Mouse (Mus musculus) heart, embryonic 11.5 days (tissue): ENCODE results near the gene Gm37240. TPM values are rescaled to one million over a fixed set of nuclear protein-coding genes. Genes with fewer than 3 reads are reported as not detected.

Experiments
- ATAC-seq: fragments of 200-750 bp; cut with Nextera tagmentation; replicated peaks from 2 replicates; pipeline ENCODE4 v1.8.0; 2017; ENCODE audit warnings: moderate library complexity; ENCODE audit not compliant: insufficient number of reproducible peaks, low FRiP score, low TSS enrichment
- H3K27ac ChIP-seq: fragments of 300-500 bp; sonication (generic); 2 replicates; pipeline ENCODE4 v1.5.1; 2014; ENCODE audit warnings: mild to moderate bottlenecking, low read depth, low read length
- H3K27me3 ChIP-seq: fragments of 300-500 bp; sonication (generic); 2 replicates; pipeline ENCODE4 v1.6.1; 2014; ENCODE audit warnings: mild to moderate bottlenecking, low read length, mixed read lengths; ENCODE audit not compliant: control insufficient read depth, insufficient read depth
- H3K36me3 ChIP-seq: fragments of 300-500 bp; sonication (generic); 2 replicates; pipeline ENCODE4 v1.6.1; 2014; ENCODE audit warnings: mild to moderate bottlenecking, low read length, moderate library complexity, mixed read lengths; ENCODE audit not compliant: control insufficient read depth, insufficient read depth
- H3K4me1 ChIP-seq: fragments of 300-500 bp; sonication (generic); 2 replicates; pipeline ENCODE4 v1.6.1; 2014; ENCODE audit warnings: low read length; ENCODE audit not compliant: control insufficient read depth, insufficient read depth
- H3K4me2 ChIP-seq: fragments of 300-500 bp; sonication (generic); 2 replicates; pipeline ENCODE4 v1.6.1; 2014; ENCODE audit warnings: mild to moderate bottlenecking, moderate library complexity
- H3K4me3 ChIP-seq: fragments of 300-500 bp; sonication (generic); 2 replicates; pipeline ENCODE4 v1.5.1; 2014; ENCODE audit warnings: low read depth, low read length
- H3K9ac ChIP-seq: fragments of 300-500 bp; sonication (generic); 2 replicates; pipeline ENCODE4 v1.6.1; 2014; ENCODE audit warnings: mild to moderate bottlenecking, low read depth, low read length, moderate library complexity
- H3K9me3 ChIP-seq: fragments of 300-500 bp; sonication (generic); replicated peaks from 2 replicates; pipeline ENCODE4 v1.6.1; 2016; ENCODE audit warnings: low read length; ENCODE audit not compliant: control insufficient read depth
- WGBS: fragments of 180-500 bp; shearing (Covaris S2); extraction: QIAGEN DNeasy Blood & Tissue Kit; methylation state at CpG from one replicate; pipeline ENCODE4 v1.1.7; 2014; ENCODE audit not compliant: insufficient replicate concordance; 5-methylcytosine and 5-hydroxymethylcytosine counted together
- polyA plus RNA-seq: library from polyadenylated mRNA; unstranded; fragments of >200 nt; fragmentation: Nextera tagmentation; extraction: Ambion mirVana; gene quantifications from 2 replicates; pipeline ENCODE4 v1.2.1, GENCODE M21; 2014

Gene Gm37240
- polyA plus RNA-seq, 1 experiment from 2014 or later, result 4.5 TPM

DNA sequence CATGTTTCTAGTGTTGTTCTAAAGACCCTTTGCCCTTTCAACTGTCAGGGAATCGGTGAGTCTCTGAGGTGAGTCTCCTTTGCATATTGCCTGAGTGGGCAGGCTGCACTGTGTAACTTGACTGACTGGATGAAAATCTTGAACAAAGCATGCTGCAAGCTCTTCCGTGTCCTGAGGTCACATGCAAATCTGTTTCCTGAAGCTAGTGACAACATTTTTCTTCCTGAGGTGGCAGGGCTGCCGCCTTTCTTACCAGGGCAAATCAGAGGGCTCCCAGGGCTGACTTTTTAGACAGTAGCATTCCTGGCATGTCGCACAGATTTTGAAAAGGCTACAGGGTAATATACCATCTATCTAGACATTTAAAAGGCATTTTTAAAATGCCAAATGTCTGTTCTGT is 451.9 kb downstream of the Gm37240 start:
- ATAC-seq, result no peak
- no peaks in the 10 kb centered on the region for H3K9me3 ChIP-seq
- H3K4me1 ChIP-seq, result peaks cover 5% of the 10 kb centered on the region
- H3K27ac ChIP-seq, result no peak overlapping the region
- no peak overlapping the region for H3K9ac ChIP-seq
- no peaks in the 10 kb centered on the region for H3K27me3 ChIP-seq
- no peak overlapping the region for H3K4me3 ChIP-seq
- no peaks in the 10 kb centered on the region for H3K36me3 ChIP-seq
- H3K4me2 ChIP-seq, result no peak overlapping the region
- WGBS, result 58% methylated on average over 4 of the region's 4 CpGs

DNA sequence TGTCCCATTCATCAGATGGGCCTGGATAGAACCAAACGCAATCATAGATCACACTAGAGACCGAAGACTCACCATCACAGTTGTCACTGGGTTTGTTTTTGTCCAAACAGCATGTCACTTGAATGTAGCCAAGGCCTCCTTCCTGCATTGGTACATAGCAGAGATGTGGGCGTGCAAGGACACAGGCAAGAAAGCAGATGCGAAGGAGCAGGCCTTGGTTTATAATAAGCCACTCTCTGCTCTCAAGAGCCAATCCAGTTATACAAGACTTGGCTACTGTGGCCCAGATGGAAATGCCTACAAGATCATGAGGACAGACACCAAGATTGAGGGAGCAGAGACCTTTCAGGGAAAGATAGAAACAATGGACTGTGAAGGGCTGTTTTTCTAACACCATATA is 456.1 kb downstream of the Gm37240 start:
- no peaks in the 10 kb centered on the region for H3K9me3 ChIP-seq
- ATAC-seq, result no peak
- no peaks in the 10 kb centered on the region for H3K36me3 ChIP-seq
- 86% methylated on average over 4 of the region's 4 CpGs for WGBS
- no peak overlapping the region for H3K27ac ChIP-seq
- no peak overlapping the region for H3K4me3 ChIP-seq
- peaks cover 5% of the 10 kb centered on the region for H3K4me1 ChIP-seq
- no peak overlapping the region for H3K4me2 ChIP-seq
- H3K9ac ChIP-seq, result no peak overlapping the region
- no peaks in the 10 kb centered on the region for H3K27me3 ChIP-seq

DNA sequence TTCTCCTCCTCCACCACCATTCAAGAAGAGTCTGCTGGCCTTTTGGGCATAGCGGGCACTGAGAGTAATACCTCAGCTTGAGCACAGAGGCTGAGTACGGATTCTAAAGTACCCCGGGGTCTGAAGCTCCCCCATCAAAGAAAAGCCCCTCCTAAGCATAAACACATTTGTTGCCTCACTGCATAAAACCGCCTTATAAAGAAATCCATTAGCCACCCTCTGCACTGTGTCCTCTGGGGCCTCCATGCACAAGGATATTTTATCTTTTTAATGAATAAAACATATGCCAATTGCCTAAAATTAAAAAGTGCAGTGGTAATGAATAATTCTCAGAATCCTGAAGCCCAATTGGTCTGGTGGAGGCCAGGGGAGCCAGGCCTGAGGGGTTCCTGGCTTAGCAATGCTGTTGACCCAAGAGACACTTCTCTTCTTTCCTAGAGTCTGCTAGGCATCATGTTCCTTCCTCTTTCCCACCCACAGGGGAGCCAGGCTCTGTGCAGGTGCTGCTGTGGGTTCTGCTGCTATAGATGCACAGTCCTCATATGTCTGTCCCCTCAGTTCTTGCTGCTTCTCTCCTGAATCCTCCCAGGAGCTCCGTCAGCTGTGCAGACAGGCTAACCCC is 463.8 kb downstream of the Gm37240 start:
- WGBS, result 81% methylated on average over 5 of the region's 5 CpGs
- no peaks in the 10 kb centered on the region for H3K4me1 ChIP-seq
- ATAC-seq, result no peak
- H3K4me3 ChIP-seq, result no peak overlapping the region
- H3K9me3 ChIP-seq, result no peaks in the 10 kb centered on the region
- no peak overlapping the region for H3K27ac ChIP-seq
- H3K4me2 ChIP-seq, result no peak overlapping the region
- H3K9ac ChIP-seq, result no peak overlapping the region
- H3K36me3 ChIP-seq, result no peaks in the 10 kb centered on the region
- H3K27me3 ChIP-seq, result no peaks in the 10 kb centered on the region

GRCm38 (mm10) chr3:85421403-85421802 is 465.9 kb downstream of the Gm37240 start:
- no peak for ATAC-seq
- H3K27ac ChIP-seq, result no peak overlapping the region
- 82% methylated on average over 9 of the region's 9 CpGs for WGBS

DNA sequence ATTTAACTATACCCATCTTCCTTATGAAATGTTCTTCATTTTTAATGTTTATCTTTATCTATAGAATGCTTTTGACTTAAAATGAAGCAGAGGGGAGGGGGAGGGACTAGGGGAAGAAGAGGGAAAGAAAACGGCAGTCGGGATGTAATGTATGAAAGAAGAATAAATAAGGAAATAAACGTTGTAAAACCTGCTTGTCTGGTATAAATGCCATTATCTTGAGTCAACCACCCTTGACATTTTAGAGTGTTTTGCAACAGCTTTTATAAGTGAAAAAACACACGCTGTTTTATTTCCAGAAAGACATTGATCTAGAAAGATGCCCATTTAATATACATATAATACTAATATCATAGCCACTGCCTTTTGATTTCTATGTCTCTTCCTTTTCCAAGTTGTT is 469.7 kb downstream of the Gm37240 start:
- Histone ChIP-seq H3K27ac (no peak overlapping the region), H3K4me3 (no peak overlapping the region), H3K4me1 (no peaks in the 10 kb centered on the region), H3K9me3 (no peaks in the 10 kb centered on the region), H3K36me3 (no peaks in the 10 kb centered on the region), H3K4me2 (no peak overlapping the region), H3K27me3 (no peaks in the 10 kb centered on the region), H3K9ac (no peak overlapping the region)
- WGBS, result 73% methylated on average over 4 of the region's 4 CpGs
- no peak for ATAC-seq

More at GRCm38 (mm10) chr3:85421403-85421802, 465.9 kb downstream of the Gm37240 start:
- Histone ChIP-seq H3K36me3 (no peaks in the 10 kb centered on the region), H3K9ac (no peak overlapping the region), H3K27me3 (no peaks in the 10 kb centered on the region), H3K4me3 (no peak overlapping the region), H3K4me1 (no peaks in the 10 kb centered on the region), H3K4me2 (no peak overlapping the region), H3K9me3 (no peaks in the 10 kb centered on the region)

DNA sequence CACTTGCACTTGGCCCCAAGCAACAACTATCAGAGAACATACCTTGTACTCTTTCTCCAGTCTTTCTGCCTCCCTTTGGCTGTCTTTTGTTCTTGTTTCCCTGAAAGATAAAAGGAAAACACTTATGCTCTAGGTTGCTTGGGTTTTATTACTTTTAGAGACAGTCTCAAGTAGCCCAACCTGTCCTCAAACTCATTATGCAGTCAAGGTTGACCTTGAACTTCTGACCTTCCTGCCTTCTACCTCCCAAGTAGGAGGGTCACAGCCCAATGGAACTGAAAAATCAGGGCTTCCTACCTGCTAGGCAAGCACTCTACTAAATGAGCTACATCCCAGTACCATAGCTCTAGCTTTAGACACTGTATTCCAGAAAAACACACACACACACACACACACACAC is 488.5 kb downstream of the Gm37240 start:
- ATAC-seq, result no peak
- H3K36me3 ChIP-seq, result no peaks in the 10 kb centered on the region
- no peak overlapping the region for H3K4me3 ChIP-seq
- no peak overlapping the region for H3K27ac ChIP-seq
- 0 out of 2 replicates have a peak, but pooled peaks cover 2% of the 10 kb centered on the region for H3K9me3 ChIP-seq
- no peak overlapping the region for H3K4me2 ChIP-seq
- no peaks in the 10 kb centered on the region for H3K4me1 ChIP-seq
- H3K27me3 ChIP-seq, result no peaks in the 10 kb centered on the region
- no peak overlapping the region for H3K9ac ChIP-seq

DNA sequence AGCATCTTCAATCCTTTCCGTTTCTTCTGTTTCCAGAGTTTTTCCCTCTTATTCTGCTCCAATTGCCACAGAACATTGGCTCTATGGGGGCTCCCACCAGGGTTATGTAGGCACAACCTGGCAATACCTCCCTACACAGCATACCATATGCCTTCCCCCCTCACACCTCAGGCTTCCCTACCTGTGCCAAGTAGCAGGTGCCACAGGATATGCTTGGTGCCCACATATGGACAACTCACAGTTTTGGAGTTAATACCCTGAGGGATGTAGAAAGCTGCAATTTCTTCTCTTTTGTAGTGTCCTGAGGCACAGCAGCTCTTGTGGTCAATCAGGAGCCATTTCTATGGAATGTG is 488.9 kb downstream of the Gm37240 start:
- no peak overlapping the region for H3K9ac ChIP-seq
- no peak overlapping the region for H3K4me2 ChIP-seq
- ATAC-seq, result no peak
- no peaks in the 10 kb centered on the region for H3K4me1 ChIP-seq
- no peaks in the 10 kb centered on the region for H3K27me3 ChIP-seq
- 0 out of 2 replicates have a peak, but pooled peaks cover 2% of the 10 kb centered on the region for H3K9me3 ChIP-seq
- no peaks in the 10 kb centered on the region for H3K36me3 ChIP-seq
- H3K27ac ChIP-seq, result no peak overlapping the region
- WGBS, result 81% methylated on average over 1 of the region's 1 CpGs
- H3K4me3 ChIP-seq, result no peak overlapping the region

DNA sequence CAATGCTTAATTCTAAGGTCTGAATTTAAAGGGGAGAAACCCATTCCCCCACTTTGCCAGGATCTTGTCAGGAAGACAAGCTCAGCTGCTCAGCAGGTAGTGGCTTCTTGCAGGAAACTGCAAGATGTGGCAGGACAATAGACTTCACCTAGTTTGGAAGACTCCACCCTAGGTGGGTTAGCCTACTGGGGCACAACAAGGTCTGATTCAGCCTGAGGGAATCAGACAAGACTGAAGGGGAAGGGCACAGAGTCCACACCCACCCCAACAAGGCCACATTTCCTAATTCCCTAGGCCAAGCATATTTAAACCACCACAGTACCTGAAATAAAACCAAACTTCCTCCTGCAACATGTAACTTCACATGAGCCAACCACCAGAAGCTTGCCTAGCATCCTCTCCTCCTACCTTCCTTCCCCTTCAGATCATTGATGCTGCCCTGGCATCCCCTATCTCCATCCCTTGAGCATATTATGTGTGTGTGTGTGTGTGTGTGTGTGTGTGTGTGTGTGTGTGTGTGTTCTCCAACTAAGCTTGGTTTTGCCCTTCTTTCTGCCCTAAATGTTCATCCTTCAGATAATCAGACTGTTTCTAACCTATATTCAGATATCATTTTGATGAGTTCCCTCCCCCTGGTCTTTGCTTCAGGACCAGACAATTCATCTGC is 489.4 kb downstream of the Gm37240 start:
- H3K9me3 ChIP-seq, result 0 out of 2 replicates have a peak, but pooled peaks cover 2% of the 10 kb centered on the region
- H3K9ac ChIP-seq, result no peak overlapping the region
- no peaks in the 10 kb centered on the region for H3K36me3 ChIP-seq
- ATAC-seq, result no peak
- no peak overlapping the region for H3K4me3 ChIP-seq
- no peak overlapping the region for H3K4me2 ChIP-seq
- no peaks in the 10 kb centered on the region for H3K27me3 ChIP-seq
- no peaks in the 10 kb centered on the region for H3K4me1 ChIP-seq
- H3K27ac ChIP-seq, result no peak overlapping the region

DNA sequence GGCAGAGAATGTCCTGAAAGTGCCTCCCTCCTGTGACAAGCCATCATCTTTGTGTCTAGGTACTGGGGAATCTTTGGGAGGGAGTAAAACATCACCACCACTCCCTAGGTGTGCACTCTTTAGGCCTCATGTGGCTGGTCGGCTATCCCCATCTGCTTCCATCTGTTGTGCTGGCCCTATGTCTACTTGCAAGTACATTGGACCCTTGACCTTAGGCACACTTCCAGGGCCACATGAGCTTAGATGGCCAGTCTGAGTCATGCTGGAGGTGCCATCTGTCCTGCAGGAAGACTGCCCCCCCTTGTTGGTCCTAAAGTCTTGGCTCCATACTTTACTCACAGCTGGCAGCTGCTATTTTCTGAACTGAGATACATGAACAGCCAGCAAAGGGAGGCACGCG is 493.9 kb downstream of the Gm37240 start:
- Histone ChIP-seq H3K27ac (no peak overlapping the region), H3K36me3 (no peaks in the 10 kb centered on the region), H3K9me3 (0 out of 2 replicates have a peak, but pooled peaks cover 2% of the 10 kb centered on the region), H3K9ac (no peak overlapping the region), H3K4me2 (no peak overlapping the region), H3K4me1 (no peaks in the 10 kb centered on the region), H3K27me3 (no peaks in the 10 kb centered on the region), H3K4me3 (no peak overlapping the region)
- WGBS, result 92% methylated on average over 3 of the region's 3 CpGs
- no peak for ATAC-seq
